Mouse (Mus musculus) testis, adult 2 months (tissue): Measurements from ENCODE around the gene Col16a1. TPM values are rescaled to one million over a fixed set of nuclear protein-coding genes. Genes with fewer than 3 reads are reported as not detected.

Experiments used
- H3K27ac ChIP-seq: fragments of 200-500 bp; 2 replicates; pipeline ENCODE4 v1.5.1; 2012; ENCODE audit warnings: low read depth, low read length; ENCODE audit not compliant: control insufficient read depth, insufficient read depth
- H3K27me3 ChIP-seq: fragments of 200-500 bp; 2 replicates; pipeline ENCODE4 v1.6.1; 2012; ENCODE audit warnings: mild to moderate bottlenecking, low read length, moderate library complexity; ENCODE audit not compliant: control insufficient read depth, insufficient read depth
- H3K36me3 ChIP-seq: fragments of 200-500 bp; 2 replicates; pipeline ENCODE4 v1.6.1; 2012; ENCODE audit warnings: mild to moderate bottlenecking, low read length; ENCODE audit not compliant: control insufficient read depth, insufficient read depth
- H3K4me1 ChIP-seq: fragments of 200-500 bp; 2 replicates; pipeline ENCODE4 v1.6.1; 2012; ENCODE audit warnings: low read length; ENCODE audit not compliant: control insufficient read depth, insufficient read depth
- H3K4me3 ChIP-seq: fragments of 200-500 bp; 2 replicates; pipeline ENCODE4 v1.5.1; 2012; ENCODE audit warnings: low read depth, mild to moderate bottlenecking, low read length, moderate library complexity, mixed read lengths; ENCODE audit not compliant: control insufficient read depth
- CTCF ChIP-seq: fragments of 200-500 bp; IDR thresholded peaks from 2 replicates; pipeline ENCODE4 v1.5.1; 2012; ENCODE audit warnings: low read depth, mild to moderate bottlenecking, inconsistent platforms, low read length, moderate library complexity; ENCODE audit not compliant: control insufficient read depth, insufficient read depth, insufficient replicate concordance
- POLR2A ChIP-seq: fragments of 200-500 bp; IDR thresholded peaks from 2 replicates; pipeline ENCODE4 v1.6.1; 2012; ENCODE audit warnings: low read depth, mild to moderate bottlenecking, inconsistent platforms, low read length, moderate library complexity; ENCODE audit not compliant: control insufficient read depth
- polyA plus RNA-seq: library from polyadenylated mRNA; depleted of rRNA; stranded (reverse); fragments of >200 nt; gene quantifications from 2 replicates; pipeline ENCODE4 v1.2.3, GENCODE M21; 2012; rRNA removed

The Col16a1 gene
- 111 and 116 TPM in 2 replicates for polyA plus RNA-seq

DNA sequence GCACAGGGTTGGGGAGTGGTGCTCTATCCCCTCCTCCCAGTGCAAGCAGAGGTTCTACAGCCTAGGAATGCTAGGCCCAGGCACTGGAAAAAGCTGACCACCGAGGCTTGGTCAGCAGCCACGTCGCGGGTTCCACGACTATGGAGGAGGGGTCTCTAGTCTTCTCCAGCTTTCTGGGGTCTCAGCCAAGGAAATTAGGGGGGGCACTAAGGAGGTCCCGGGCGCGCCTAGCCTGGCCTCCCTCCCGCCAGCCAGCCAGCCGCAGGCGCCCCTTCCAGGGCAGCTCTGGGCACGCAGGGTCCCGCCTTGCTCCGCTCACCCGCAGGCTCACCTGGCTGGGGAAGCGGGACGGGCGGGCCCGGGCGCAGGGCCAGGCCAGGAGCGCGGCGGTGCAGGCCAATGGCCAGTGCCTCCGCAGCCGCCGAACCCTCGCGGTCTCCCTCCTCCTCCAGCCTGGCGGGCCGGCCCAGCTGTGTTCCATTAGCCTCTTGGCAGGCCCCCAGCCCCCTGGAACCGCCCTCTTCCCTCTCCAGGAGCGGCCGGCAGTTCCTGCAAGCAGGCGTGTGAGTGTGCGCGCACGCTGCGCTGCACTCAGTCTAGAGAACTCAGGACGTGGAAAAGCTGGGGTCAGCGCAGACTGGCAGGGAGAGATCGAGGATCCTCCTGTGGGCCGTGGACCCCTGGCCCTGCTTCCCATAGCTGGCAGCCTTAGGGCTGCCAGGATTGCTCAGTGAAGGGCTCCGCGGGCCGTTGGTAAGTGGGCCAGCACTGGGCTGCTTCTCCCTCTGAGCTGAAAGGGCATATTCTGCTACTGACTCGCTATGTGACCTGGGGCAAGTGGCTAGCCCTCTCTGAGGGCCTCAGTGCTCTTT lies at the start of gene Col16a1:
TSS of gene Col16a1 (plus strand) at position 510 of the 872 bp plus-strand sequence.
- H3K4me1 ChIP-seq: peaks cover 11% of the 10 kb centered on the region
- peak within 1 kb of the TSS; percentile 41 for H3K4me3 ChIP-seq
- H3K27ac ChIP-seq: no peak within 1 kb of the TSS
- no peaks in the 10 kb centered on the region for H3K36me3 ChIP-seq
- H3K27me3 ChIP-seq: no peaks in the 10 kb centered on the region
- TF ChIP-seq CTCF: no peak
- no peak for TF ChIP-seq POLR2A

DNA sequence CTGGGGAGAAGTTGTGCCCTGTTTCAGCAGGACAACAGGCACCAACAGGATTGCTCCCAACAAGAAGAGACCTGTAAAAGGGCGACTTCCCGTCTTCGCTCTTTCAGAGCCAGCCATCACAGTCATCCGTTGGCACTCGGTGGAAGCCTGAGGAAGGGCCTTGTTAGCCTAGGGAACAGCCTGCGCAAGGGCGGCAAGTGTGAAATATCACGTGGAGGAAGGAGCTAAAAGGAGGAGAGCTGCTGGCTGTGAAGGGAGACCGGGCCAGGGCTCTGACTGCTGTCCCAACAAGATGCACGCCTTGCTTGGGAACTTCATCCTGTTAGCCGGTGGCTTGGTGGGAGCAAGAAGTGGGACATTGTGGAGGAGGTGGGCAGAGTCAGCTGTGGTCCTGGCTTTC lies 49.5 kb upstream of the Col16a1 start:
- no peaks in the 10 kb centered on the region for H3K36me3 ChIP-seq
- no peak overlapping the region for H3K27ac ChIP-seq
- H3K27me3 ChIP-seq: no peaks in the 10 kb centered on the region
- H3K4me1 ChIP-seq: no peaks in the 10 kb centered on the region; the same call in 1 of the 2 replicates
- no peak overlapping the region for H3K4me3 ChIP-seq
- TF ChIP-seq POLR2A: no peak
- TF ChIP-seq CTCF: no peak

DNA sequence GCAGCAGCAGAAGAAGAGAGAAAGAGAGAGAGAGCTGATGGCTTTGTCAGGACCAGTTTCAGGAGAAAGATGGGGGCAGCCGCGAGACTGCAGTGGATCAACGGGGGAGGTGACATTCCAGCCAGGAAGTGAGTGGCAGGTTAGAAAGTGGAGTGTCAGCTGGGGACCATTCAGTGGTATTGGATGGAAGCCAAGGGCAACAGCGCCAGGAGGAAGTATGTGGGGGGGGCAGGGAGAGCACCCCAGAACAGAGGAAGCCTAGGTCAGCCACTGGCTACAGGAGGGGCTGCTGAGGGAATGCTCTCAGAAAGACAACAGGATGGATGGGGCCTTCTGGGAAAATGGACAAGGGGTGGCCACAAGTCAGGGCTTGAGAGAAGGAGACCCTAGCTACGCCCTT lies 45.9 kb upstream of the Col16a1 start:
- no peak overlapping the region for H3K4me3 ChIP-seq

DNA sequence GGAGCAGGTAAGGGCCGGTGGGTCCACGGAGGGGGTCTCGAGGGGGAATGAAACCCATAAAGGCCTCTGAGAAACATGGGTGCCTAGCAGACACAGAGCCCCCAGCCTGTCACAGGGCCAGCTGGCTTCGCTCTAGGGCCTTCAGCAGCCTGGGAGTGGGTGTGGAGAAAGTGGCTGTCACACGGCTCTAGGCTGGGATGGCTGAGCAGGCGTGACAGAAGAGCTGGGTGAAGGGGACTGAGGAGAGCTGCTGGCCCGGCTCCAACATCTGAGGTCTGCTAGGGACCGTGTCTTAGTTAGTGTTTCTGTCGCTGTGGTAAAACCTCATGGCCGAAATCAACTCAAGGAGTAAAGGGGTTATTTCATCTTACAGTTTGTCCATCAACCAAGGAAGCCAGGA lies 45.5 kb upstream of the Col16a1 start:
- Histone ChIP-seq H3K36me3 (no peaks in the 10 kb centered on the region), H3K27me3 (no peaks in the 10 kb centered on the region), H3K27ac (no peak overlapping the region), H3K4me3 (no peak overlapping the region), H3K4me1 (peaks cover 10% of the 10 kb centered on the region)
- TF ChIP-seq POLR2A (no peak), CTCF (no peak)

More for the DNA sequence above, 45.9 kb upstream of the Col16a1 start:
- Histone ChIP-seq H3K27ac (no peak overlapping the region), H3K27me3 (no peaks in the 10 kb centered on the region), H3K4me1 (peaks cover 6% of the 10 kb centered on the region), H3K36me3 (no peaks in the 10 kb centered on the region)
- TF ChIP-seq CTCF (no peak), POLR2A (no peak)

DNA sequence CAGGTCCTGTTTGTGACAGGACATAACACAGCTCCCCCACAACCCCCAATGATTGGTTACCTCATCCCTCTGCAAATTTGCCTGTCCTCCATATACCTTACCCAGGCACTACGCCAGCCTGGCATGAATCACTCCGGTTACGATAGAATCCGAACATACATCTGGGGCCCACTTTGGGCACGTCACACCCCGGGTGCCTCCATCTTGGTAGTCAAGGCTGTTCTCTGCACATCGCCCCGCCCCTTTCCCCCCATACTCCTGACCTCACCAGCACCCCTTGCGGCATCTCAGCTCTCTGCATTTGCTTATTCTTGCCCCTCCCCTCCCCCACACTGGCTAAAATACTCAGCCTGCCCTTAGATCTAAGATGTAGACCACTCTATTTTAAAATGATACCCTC lies 42.0 kb upstream of the Col16a1 start:
- H3K4me3 ChIP-seq: no peak overlapping the region
- H3K27ac ChIP-seq: no peak overlapping the region
- H3K36me3 ChIP-seq: no peaks in the 10 kb centered on the region
- TF ChIP-seq CTCF (no peak), POLR2A (no peak)
- H3K4me1 ChIP-seq: peaks cover 16% of the 10 kb centered on the region
- no peaks in the 10 kb centered on the region for H3K27me3 ChIP-seq

DNA sequence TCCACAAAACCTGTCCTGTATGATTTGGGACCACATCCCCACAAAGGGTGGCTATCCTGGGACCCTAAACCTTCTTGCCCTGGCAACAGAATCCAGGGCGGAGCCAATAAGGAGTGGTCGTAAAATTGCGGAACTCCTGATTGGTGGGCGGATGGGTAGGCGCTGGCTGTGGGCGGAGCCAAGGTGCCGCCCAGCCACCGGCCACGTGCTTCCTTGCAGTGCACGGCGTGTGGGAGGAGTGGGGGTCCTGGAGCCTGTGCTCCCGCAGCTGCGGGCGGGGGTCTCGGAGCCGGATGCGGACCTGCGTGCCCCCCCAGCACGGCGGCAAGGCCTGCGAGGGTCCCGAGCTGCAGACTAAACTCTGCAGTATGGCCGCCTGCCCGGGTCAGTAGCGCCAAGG lies 41.1 kb upstream of the Col16a1 start:
- peak overlapping the region; percentile 41 for H3K4me3 ChIP-seq
- no peaks in the 10 kb centered on the region for H3K27me3 ChIP-seq
- H3K4me1 ChIP-seq: peaks cover 16% of the 10 kb centered on the region
- no peak for TF ChIP-seq POLR2A
- TF ChIP-seq CTCF: no peak
- H3K27ac ChIP-seq: no peak overlapping the region
- H3K36me3 ChIP-seq: no peaks in the 10 kb centered on the region

DNA sequence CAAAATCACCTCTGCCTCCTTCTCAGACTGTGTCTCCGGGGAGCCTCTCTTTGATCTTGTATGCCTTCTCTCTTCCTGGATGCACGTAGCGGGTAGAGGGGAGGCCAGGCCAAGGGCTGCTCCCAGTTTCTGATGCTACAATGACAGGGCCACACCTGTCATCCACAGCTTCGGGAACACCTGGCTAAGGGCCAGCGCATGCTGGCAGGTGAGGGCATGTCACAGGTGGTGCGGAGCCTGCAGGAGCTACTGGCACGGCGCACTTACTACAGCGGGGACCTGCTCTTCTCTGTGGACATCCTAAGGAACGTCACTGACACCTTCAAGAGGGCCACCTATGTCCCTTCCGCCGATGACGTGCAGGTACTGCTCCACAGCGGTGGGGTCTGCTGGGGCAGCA lies 38.6 kb upstream of the Col16a1 start:
- H3K4me3 ChIP-seq: no peak overlapping the region
- H3K27me3 ChIP-seq: no peaks in the 10 kb centered on the region
- H3K36me3 ChIP-seq: no peaks in the 10 kb centered on the region
- H3K4me1 ChIP-seq: peaks cover 16% of the 10 kb centered on the region
- no peak overlapping the region for H3K27ac ChIP-seq
- TF ChIP-seq POLR2A (no peak), CTCF (no peak)
